Mouse (Mus musculus) cerebral cortex, adult 2 months (tissue): ENCODE results near the gene Lias.

ENCODE experiments used
- WGBS: fragments of 180-500 bp; shearing (Covaris S2); methylation state at CpG from one replicate; pipeline ENCODE4 v1.1.7; 2018; 5-methylcytosine and 5-hydroxymethylcytosine counted together

Gene Lias

DNA sequence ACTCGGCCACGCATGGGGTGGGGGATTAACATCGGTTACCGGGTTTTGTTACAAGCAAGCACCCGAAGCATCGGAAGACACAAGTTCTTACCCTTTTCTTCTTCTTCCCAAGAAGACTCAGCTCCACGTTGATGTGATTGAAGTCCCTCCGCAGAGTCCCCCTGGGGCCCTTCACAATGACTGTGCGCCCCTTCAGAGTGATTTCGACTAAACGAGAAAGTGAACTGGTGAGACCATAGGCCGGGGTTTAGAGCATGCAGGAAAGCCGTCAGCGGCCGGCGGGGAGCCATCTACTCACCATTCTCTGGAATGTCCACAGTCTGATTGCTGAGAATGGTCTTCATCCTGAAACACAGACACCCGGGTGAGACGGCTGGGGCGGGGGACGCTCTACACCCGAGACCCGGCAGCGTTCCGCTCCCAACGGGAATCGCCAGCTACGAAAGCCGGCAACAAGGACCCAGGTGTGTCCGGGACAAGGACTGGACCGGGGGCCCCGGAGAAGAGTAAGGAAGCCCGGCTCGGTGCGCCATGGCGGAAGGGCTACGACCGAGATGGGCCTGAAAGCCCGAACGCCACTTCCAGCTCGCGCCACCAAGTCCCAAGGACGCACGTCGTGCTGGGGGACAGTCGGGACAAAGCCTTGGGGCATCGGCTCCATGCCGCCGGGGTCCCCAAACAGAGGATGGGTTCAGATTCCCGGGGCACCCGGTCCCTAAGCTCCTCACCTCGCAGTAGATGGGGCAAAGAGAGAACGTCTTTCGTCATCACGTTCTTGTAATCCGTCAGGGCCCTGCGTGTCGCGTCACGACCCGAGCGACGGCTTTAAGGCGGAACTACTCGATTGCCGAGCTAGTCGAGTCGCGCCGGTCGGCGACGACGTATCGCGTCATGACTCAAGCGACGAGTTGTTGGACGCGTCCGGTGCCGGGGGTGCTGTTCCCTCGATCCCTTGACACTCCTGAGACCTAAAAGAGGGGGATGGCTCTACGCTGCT, at the start of gene Lias, which contains the start of gene Rpl9:
Gene Lias, plus strand, starts transcription at position 850 of the 997 bp plus-strand sequence.
Gene Rpl9, minus strand, starts transcription at position 797 of the 997 bp plus-strand sequence.
- WGBS, result under 1% methylated on average over 83 of the region's 83 CpGs

DNA sequence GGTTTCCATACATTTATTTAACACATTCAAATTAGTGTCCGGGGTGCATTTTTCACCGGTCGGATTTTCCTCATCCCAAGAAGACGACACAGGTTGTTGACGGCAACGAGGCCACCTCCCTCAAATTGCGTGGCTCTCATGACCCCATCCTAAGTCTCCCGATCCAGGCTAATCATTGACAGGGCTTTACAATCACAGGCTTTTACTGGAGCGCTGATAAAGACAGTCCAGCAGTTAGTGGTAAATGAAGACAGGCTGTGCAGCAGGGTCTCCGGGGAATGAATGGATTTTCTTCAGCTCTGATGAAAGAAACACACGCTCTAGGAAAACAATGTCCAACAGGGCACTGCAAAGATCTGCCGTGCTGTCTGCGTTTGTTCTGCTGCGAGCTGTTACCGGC, 43.1 kb upstream of the Lias start, which contains the start of gene Klb:
Gene Klb, plus strand, starts transcription at position 147 of the 400 bp plus-strand sequence.
- 48% methylated on average over 15 of the region's 15 CpGs for WGBS

DNA sequence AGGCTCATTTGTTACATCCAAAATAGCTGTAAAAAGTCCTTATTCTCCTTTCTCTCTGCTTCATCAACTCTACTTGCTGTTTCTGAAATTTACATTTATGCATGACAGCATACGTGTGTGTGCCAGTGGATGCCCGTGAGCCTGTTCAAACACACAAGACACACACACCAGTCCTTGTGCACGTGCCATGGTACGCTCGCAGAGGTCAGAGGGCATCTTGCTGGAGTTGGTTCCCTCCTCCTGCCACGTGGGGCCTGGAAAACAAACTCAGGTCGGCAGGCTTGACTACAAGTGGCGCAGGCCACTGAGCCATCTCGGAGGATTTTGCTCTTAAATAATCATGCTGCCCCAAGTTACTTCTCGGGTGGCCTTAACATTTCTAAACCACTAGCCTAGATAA, 40.8 kb upstream of the Lias start:
- 83% methylated on average over 10 of the region's 10 CpGs for WGBS

DNA sequence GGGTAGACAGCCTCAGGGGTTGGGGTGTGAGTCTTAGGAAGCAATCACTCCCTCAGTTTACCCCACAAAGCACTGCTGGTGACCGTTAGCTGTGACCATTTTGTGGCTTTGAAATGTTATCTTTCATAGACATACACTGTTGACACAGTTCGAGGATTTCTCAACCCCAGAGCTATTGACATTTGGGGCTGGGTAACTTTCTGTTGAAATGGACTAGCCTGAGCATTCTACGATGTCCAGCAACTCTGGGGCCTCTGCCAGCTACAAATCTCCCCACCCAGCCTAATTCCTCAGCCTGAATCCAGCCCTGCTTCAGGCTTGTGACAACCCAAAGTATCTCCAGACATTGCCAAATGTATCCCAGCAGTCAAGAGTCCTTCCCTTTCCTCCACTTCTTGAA, 37.2 kb upstream of the Lias start:
- 81% methylated on average over 3 of the region's 3 CpGs for WGBS

- 77% methylated on average over 5 of the region's 5 CpGs for WGBS
These were observed 36.3 kb upstream of the Lias start for GRCm38 (mm10) chr5:65354985-65355384.

GRCm38 (mm10) chr5:65356851-65357250, 34.4 kb upstream of the Lias start:
- WGBS, result 92% methylated on average over 6 of the region's 6 CpGs

DNA sequence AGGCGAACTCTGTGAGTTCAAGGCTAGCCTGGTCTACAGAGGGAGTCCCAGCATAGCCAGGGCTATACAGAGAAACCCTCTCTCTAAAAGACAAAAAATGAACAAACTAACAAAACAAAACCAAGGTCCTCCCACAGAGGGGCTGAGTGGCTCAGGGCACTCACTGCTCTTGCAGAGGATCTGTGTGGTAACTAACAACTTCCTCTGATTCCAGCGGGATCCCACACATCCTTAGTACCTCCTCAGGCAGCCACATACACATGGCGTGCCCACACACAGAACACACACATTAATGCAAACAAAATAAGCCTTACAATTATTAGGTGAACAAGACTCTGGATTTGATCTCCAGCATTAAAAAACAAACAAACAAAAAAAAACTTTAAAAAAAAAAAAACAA, 33.5 kb upstream of the Lias start:
- 83% methylated on average over 3 of the region's 3 CpGs for WGBS

DNA sequence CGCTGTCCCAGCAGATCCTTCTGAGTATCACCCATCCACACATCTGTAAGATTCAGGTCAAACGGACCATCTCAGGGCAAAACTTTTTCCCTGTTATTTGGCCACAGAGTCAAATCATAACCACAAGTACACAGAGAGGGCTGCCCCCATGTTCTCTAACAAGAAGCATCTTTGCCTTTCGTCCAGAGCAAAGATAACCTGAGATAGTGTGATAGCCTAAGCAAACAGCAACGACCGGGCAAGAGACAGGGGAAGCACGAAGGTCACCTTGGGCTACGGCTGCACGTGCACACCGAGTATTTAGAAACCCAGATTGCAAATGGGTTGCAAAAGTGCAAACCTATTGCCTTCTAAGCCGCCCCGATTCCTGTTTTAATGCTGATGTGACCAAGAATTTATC, 23.5 kb upstream of the Lias start:
- 90% methylated on average over 11 of the region's 11 CpGs for WGBS

GRCm38 (mm10) chr5:65371551-65371950, 19.7 kb upstream of the Lias start:
- 93% methylated on average over 7 of the region's 7 CpGs for WGBS

- 85% methylated on average over 7 of the region's 7 CpGs for WGBS
These were observed 16.6 kb upstream of the Lias start for GRCm38 (mm10) chr5:65374746-65375145.

GRCm38 (mm10) chr5:65385704-65386103, 5.6 kb upstream of the Lias start:
- WGBS, result 51% methylated on average over 2 of the region's 2 CpGs

- WGBS, result 77% methylated on average over 6 of the region's 6 CpGs
These were observed 4.1 kb upstream of the Lias start for GRCm38 (mm10) chr5:65387008-65387867.

- 2% methylated on average over 12 of the region's 12 CpGs for WGBS
These were observed 456 bp downstream of the Lias start for GRCm38 (mm10) chr5:65391753-65392152.

DNA sequence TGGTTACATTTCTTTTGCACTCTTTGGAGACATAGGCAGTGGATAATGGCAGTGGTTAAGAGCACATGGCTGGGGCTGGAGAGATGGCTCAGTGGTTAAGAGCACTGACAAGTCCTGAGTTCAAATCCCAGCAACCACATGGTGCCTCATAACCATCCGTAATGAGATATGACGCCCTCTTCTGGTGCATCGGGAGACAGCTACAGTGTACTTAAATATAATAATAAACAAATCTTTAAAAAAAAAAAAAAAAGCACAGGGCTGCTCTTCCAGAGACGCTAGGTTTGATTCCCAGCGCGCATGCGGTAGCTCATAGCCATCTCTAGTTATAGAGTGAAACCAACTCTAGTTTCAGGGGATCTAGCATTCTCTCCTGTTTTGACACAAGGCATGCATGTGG, 3.1 kb downstream of the Lias start:
- WGBS, result 87% methylated on average over 7 of the region's 7 CpGs

DNA sequence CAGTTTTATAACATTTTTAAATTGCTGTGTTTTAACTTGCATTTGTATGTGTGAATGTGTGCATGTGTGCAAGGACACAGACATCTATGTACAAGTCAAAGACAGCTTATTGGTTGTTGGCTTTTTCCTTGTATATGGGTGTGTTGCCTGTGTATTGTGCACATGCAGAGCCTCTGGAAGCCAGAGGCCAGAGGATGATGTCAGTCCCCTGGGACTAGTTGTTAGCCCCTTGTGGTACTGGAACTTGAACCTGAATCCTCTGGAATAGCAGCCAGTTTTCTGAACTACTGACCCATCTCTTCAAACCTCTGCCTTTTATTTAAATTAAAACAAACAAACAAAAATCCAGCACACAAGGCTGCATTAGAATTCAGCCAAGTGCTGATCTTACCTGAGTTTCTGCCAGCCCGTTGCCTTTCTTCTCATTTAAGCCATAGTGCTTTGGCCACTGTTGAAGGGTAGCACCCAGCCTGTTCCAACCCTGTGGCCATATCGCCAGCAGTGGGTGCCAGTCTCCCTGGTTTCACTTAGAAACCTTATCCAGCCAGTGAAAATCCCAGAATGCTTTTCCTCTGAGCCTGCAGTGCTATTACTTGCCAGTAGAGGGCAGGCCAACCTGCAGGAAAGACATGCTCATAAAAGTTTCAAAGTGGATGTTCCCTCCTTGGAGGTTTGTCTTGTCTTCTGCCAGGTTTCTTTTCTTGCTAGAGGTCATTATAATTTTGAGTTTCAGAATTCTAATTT, 10.1 kb downstream of the Lias start:
- WGBS, result 12% methylated on average over 2 of the region's 2 CpGs

DNA sequence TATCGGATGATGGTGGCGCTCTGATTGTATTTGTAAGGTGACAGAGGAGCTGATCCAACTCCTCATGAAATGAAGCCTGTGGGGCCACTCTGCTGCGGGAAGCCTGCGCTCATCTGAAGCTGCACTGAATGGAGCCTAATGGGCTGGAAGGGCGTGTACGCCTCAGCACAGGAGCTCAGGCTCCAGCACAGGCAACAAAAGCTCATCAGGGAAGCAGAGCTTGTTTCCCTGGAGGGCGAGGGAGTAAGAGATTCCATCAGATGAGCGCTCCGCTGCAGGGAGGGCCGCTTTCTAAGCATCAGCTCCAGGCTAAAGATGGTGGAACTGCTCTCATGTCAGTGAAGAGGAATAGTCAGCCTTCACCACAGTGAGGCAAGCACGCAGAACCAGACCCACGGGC, 16.7 kb downstream of the Lias start:
- 69% methylated on average over 12 of the region's 12 CpGs for WGBS

- WGBS, result 45% methylated on average over 26 of the region's 26 CpGs
These were observed 24.6 kb downstream of the Lias start for GRCm38 (mm10) chr5:65415653-65416458.

GRCm38 (mm10) chr5:65419136-65419535, 27.8 kb downstream of the Lias start:
- WGBS, result 69% methylated on average over 10 of the region's 10 CpGs

GRCm38 (mm10) chr5:65420822-65421221, 29.5 kb downstream of the Lias start:
- WGBS, result 65% methylated on average over 6 of the region's 6 CpGs

- whole genome bisulfite sequencing, result 97% methylated on average over 8 of the region's 8 CpGs
These were observed 31.5 kb downstream of the Lias start for GRCm38 (mm10) chr5:65422803-65423202.

DNA sequence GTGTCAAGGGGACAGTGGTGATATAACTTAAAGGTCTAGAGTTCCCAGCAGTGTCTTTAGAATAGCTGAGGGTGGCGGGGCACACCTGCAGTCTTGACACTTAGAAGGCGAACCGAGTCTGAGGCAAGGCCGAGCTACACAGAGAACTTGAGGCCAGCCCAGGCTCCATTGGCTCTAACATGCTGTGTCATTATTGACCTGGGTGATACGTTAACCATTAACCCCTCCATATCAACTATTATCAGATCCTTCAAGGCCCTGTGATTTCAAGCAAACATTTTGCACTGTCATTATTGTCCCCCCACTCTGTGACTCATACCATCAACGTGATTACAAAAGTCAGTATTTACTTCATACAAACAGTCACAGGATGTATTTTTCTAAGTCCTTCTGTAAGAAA, 32.9 kb downstream of the Lias start:
- 88% methylated on average over 6 of the region's 6 CpGs for WGBS
